ENCODE assay signal across 15 mouse cellular contexts in the genomic region with DNA sequence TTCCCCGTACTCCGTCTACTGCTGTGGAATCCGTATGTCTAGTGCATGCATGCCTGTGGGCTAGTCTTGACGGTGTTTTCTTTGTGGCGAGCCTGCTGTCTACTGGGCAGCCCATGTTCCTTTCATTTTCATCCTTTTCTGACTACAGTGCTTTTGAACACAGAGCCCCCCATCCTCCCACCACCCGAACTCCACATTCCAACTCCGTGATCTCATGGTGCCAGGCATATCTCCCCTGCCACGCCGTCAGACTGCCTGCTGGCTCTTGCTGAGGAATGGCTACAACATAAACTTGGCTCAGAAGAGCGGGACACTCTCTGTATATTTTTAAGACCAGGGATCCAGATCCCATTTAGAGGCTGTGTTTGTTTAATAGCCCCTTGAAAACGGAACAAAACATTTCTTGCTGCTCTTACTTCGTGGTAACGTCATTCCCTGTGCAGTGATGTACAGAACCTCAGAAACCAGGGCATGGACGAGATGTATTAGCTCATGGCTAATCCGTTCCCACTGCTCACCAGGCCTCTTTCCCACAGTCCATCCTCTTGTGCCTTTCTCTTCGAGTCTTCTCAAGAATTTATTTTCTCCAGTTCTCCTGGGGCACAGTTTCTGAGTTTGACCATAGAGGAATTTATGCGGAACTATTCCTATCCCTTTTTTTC. TPM values are rescaled to one million over a fixed set of nuclear protein-coding genes. Genes with fewer than 3 reads are reported as not detected.
DNase-seq lines count a peak whose midpoint lies in the region; ATAC-seq lines count a peak whose summit lies in the region.
"Had no signal": no experiment of that assay in that cellular context is flagged by ENCODE, and none has a peak within 500 bp of the region (broad histone marks: within the 10 kb centered on the region; RNA-seq: fewer than 3 reads in every experiment).

No protein-coding gene starts in this region.

- H3K4me3 ChIP-seq in limb, embryonic 13.5 days: no peak overlapping the region
- H3K4me3 ChIP-seq in limb, embryonic 10.5 days: no peak overlapping the region
- no peak overlapping the region for H3K4me3 ChIP-seq in limb, embryonic 15.5 days
- H3K4me3 ChIP-seq: embryonic facial prominence, embryonic 13.5 days; hindbrain, embryonic 13.5 days; liver, embryonic 12.5 days had no signal

- ATAC-seq in limb, embryonic 13.5 days (ENCODE audit: low FRiP score, low read depth): peak; percentile 59; the same call in 1 of the 2 replicates
- ATAC-seq in limb, embryonic 15.5 days (ENCODE audit: insufficient number of reproducible peaks, low FRiP score, low TSS enrichment, low read depth): peak; percentile 61; the same call in 1 of the 2 replicates
- ATAC-seq: forebrain, embryonic 14.5 days; liver, embryonic 12.5 days had no signal

- H3K36me3 ChIP-seq in limb, embryonic 13.5 days: no peaks in the 10 kb centered on the region
- no peaks in the 10 kb centered on the region for H3K36me3 ChIP-seq in limb, embryonic 10.5 days
- H3K36me3 ChIP-seq in limb, embryonic 15.5 days: no peaks in the 10 kb centered on the region
- H3K36me3 ChIP-seq: embryonic facial prominence, embryonic 13.5 days; hindbrain, embryonic 13.5 days; liver, embryonic 12.5 days had no signal

- 53% methylated on average over 17 of the region's 17 CpGs for WGBS in limb, embryonic 13.5 days
- 91% methylated on average over 17 of the region's 17 CpGs for WGBS in limb, embryonic 10.5 days
- WGBS in limb, embryonic 15.5 days: 47% methylated on average over 17 of the region's 17 CpGs

- H3K4me2 ChIP-seq in limb, embryonic 13.5 days (replicated peaks): peak overlapping the region; percentile 14; the same call in 1 of the 2 replicates
- no peak overlapping the region for H3K4me2 ChIP-seq in limb, embryonic 15.5 days
- H3K4me2 ChIP-seq: embryonic facial prominence, embryonic 13.5 days; hindbrain, embryonic 13.5 days; liver, embryonic 12.5 days had no signal

- H3K4me1 ChIP-seq in limb, embryonic 13.5 days: peaks cover 12% of the 10 kb centered on the region
- no peaks in the 10 kb centered on the region for H3K4me1 ChIP-seq in limb, embryonic 10.5 days
- H3K4me1 ChIP-seq in limb, embryonic 15.5 days: peaks cover 10% of the 10 kb centered on the region; the same call in 1 of the 2 replicates
- H3K4me1 ChIP-seq: hindbrain, embryonic 13.5 days; liver, embryonic 12.5 days had no signal

- H3K9ac ChIP-seq in limb, embryonic 13.5 days: no peak overlapping the region
- no peak overlapping the region for H3K9ac ChIP-seq in limb, embryonic 15.5 days
- H3K9ac ChIP-seq: embryonic facial prominence, embryonic 13.5 days; hindbrain, embryonic 13.5 days; liver, embryonic 12.5 days had no signal

- intact Hi-C loops in heart, postnatal 10 days (cut with DNase I): no loop called here

- H3K27me3 ChIP-seq in limb, embryonic 13.5 days: no peaks in the 10 kb centered on the region
- no peaks in the 10 kb centered on the region for H3K27me3 ChIP-seq in limb, embryonic 10.5 days (ENCODE audit: low read depth, poor library complexity, severe bottlenecking)
- no peaks in the 10 kb centered on the region for H3K27me3 ChIP-seq in limb, embryonic 15.5 days
- H3K27me3 ChIP-seq: embryonic facial prominence, embryonic 13.5 days; hindbrain, embryonic 13.5 days; liver, embryonic 12.5 days had no signal

- no peaks in the 10 kb centered on the region for H3K9me3 ChIP-seq in limb, embryonic 13.5 days
- no peaks in the 10 kb centered on the region for H3K9me3 ChIP-seq in limb, embryonic 10.5 days (replicated peaks)
- no peaks in the 10 kb centered on the region for H3K9me3 ChIP-seq in limb, embryonic 15.5 days
- H3K9me3 ChIP-seq: embryonic facial prominence, embryonic 13.5 days; hindbrain, embryonic 13.5 days; liver, embryonic 12.5 days had no signal

- DNase-seq in limb, embryonic 10.5 days (ENCODE audit: low spot score): no peak
- peak; percentile 14 to 18 for DNase-seq in heart, postnatal 10 days
- peak; percentile 51 for DNase-seq in yolk sac, embryonic 10.5 days (ENCODE audit: low spot score)
- no peak for DNase-seq in thymus, postnatal 0 days (ENCODE audit: low spot score)
- no peak for DNase-seq in kidney, adult 8-10 months
- DNase-seq: right cerebral cortex, adult 18-20 months; spleen, adult 18-20 months had no signal

- H3K27ac ChIP-seq in limb, embryonic 13.5 days: peak overlapping the region; percentile 29; the same call in 1 of the 2 replicates
- H3K27ac ChIP-seq in limb, embryonic 10.5 days: no peak overlapping the region
- H3K27ac ChIP-seq in limb, embryonic 15.5 days: peak overlapping the region; percentile 60; the same call in 1 of the 2 replicates
- H3K27ac ChIP-seq: embryonic facial prominence, embryonic 13.5 days; hindbrain, embryonic 13.5 days; liver, embryonic 12.5 days had no signal

RNA-seq across cellular contexts. Expression of a gene that starts 42.6 kb away (rescaled TPM):
- polyA plus RNA-seq in limb, embryonic 13.5 days (2015; fragmentation: Nextera tagmentation; extraction: Ambion mirVana): 8.8 and 9.8 TPM in 2 replicates
- 10.8 and 10.9 TPM in 2 replicates for polyA plus RNA-seq in limb, embryonic 10.5 days (2016; fragmentation: Nextera tagmentation; extraction: Ambion mirVana)
- 10 to 100 TPM in 1 of 2 experiments, 1 to 10 TPM in 1; 7.0 to 10.3 TPM for total RNA-seq in heart, postnatal 10 days (2021)
- polyA plus RNA-seq in limb, embryonic 15.5 days (2015; fragmentation: Nextera tagmentation; extraction: Ambion mirVana): 8.3 and 8.8 TPM in 2 replicates
- polyA plus RNA-seq in thymus, postnatal 0 days (2015; fragmentation: Nextera tagmentation; extraction: Ambion mirVana): 4.3 and 4.7 TPM in 2 replicates

RNA-seq across cellular contexts. Expression of a gene that starts 56.7 kb away (rescaled TPM):
- 26.3 and 28.0 TPM in 2 replicates for polyA plus RNA-seq in limb, embryonic 13.5 days (2015; fragmentation: Nextera tagmentation; extraction: Ambion mirVana)
- 25.8 and 41.2 TPM in 2 replicates for polyA plus RNA-seq in limb, embryonic 10.5 days (2016; fragmentation: Nextera tagmentation; extraction: Ambion mirVana)
- total RNA-seq in heart, postnatal 10 days (2021): under 1 TPM; 0.40 to 0.43 TPM
- 21.9 and 24.0 TPM in 2 replicates for polyA plus RNA-seq in limb, embryonic 15.5 days (2015; fragmentation: Nextera tagmentation; extraction: Ambion mirVana)
- polyA plus RNA-seq in thymus, postnatal 0 days (2015; fragmentation: Nextera tagmentation; extraction: Ambion mirVana): 0.06 and 0.12 TPM in 2 replicates
- total RNA-seq: megakaryocyte, adult 5-6 weeks; monocyte, adult 5-6 weeks had no signal
- polyA plus RNA-seq: liver, embryonic 12.5 days had no signal

Comparison
In these comparisons a context has a peak if more than half of its experiments do, and no peak if none do; other contexts are left out.
1. DNase-seq: peak in heart, postnatal 10 days (2 of 2) and yolk sac, embryonic 10.5 days (single experiment); none in limb, embryonic 10.5 days (single experiment), thymus, postnatal 0 days (single experiment) and kidney, adult 8-10 months (0 of 2).
2. RNA of a gene that starts 56.7 kb away (polyA plus RNA-seq): 25.8 to 41.2 TPM in limb, embryonic 10.5 days, 26.3 to 28.0 TPM in limb, embryonic 13.5 days and 21.9 to 24.0 TPM in limb, embryonic 15.5 days; 0.06 to 0.12 TPM in thymus, postnatal 0 days; every median in the first group is over 10 times any median in the second.